Mouse (Mus musculus) thymus, postnatal 10 days (tissue): ENCODE data around the gene Tm6sf2.
"Not testable (repeated sequence)": the region's sequence is repeated elsewhere in the genome, so short reads cannot be mapped to it uniquely, and the experiment has no call there.

Experiments used
- DNase-seq, 2 experiments: peaks; one replicate each; pipeline ENCODE4 v3.0.0; 2021; ENCODE audit warnings: low spot score in 2 of 2

Tm6sf2 gene

GRCm38 (mm10) chr8:70072441-70073069 is at the start of gene Tm6sf2:
TSS of gene Tm6sf2 (plus strand) at chr8:70072924.
- DNase-seq = no peak

DNA sequence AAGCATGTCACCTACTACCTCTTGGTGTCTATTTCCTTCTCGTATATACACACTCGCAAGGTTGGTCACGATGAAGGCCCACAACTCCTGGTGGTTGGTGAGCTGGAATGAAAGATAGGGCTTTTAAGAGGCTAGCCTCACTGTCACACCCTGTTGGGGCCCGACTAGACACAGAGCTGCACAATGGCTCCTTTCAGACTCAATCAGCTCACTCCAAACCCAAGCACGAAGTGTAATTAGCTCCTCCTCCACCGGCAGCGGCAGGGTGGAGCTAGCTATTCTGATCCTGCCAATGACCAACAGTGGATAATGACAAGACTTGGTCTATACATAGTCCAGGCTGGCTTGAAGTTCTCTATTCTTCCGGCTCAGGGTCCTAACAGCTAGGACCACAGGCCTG is 49.1 kb upstream of the Tm6sf2 start:
- DNase-seq = no peak

DNA sequence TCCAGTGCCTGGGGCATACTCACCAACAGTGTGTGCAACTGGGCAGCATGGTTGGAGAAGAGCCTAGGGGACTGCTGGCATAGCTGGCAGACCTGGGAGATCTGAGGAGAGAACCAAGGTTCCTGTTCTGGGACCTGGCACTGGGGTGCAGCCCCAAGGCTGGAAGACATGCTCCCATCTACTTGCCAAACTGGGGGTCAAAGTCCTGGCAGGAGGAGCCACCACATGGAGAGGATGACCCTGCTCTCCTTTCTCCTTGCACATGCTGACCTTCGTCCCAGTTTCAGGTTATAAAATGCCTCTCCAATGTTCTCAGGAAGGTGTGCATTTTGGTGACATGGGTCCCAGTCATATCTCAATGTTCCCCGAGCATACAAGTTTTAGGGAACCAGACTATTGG is 46.6 kb upstream of the Tm6sf2 start:
- no peak for DNase-seq

DNA sequence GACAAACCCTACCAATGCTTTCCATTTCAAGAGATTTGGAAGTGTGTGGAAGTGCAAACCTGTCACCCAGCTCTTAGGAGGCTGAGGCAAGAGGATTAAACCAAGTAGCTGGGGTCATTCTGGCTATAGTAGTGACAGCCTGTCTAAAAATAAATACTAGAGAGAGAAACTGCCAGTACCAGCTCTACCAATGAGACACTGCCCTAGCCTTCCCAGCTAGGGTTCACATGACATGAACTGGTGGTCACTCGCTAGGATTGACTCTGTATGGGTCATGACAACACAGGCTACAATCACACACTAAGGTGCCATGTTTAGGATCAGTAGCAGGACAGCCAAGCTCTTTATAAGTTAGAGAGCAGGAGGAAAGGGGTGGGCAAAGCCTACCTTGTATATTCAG is 42.5 kb upstream of the Tm6sf2 start:
- no peak for DNase-seq

DNA sequence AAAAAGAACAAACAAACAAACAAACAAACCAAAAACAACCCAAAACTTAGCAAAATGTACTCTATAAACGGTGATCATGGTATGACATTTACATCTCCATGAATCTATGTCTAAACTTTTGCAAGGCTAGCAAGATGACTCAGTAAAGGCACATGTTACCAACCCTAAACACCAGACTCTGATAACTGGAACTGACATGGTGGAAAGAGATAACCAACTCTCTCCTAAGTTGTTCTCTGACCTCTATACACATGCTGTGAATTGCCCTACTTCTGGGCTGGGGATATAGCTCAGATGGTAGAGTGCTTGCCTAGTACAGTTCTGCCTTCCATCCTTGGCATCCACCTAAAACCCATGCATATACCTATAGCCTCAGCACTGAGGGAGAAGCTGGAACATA is 34.7 kb upstream of the Tm6sf2 start:
- no peak for DNase-seq

DNA sequence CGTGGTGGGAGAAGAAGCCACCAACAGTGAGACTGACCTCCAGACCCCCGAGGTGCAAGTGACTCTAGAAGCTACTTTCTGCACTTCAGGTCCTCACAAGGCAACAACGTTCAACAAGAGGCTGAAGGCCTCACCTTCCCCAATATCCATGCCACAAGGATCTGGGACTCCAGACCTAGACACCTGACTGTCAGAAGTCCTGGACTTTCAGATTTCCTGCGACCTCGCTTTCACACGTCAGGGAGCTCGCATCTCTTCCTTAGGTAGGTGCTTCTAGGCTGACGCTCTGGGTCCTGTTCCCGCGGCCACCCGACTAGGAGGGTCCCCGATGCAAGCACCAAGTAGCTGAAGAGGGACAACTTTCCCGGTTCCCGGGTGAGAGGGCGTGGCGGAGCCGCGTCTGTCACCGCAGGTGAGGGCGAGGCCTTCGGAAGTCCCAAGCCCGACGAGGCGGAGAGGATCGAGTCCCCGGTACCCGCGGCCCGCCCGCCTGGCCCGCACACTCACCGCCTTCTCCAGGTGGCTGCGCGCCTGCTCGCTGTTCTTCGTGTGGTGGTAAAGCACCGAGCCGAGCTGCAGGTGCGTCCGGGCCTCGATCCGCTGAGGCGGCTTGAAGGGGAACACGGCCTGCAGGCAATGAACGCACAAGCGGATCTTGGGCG is 30.7 kb upstream of the Tm6sf2 start:
- DNase-seq = peak; percentile 44 to 58

DNA sequence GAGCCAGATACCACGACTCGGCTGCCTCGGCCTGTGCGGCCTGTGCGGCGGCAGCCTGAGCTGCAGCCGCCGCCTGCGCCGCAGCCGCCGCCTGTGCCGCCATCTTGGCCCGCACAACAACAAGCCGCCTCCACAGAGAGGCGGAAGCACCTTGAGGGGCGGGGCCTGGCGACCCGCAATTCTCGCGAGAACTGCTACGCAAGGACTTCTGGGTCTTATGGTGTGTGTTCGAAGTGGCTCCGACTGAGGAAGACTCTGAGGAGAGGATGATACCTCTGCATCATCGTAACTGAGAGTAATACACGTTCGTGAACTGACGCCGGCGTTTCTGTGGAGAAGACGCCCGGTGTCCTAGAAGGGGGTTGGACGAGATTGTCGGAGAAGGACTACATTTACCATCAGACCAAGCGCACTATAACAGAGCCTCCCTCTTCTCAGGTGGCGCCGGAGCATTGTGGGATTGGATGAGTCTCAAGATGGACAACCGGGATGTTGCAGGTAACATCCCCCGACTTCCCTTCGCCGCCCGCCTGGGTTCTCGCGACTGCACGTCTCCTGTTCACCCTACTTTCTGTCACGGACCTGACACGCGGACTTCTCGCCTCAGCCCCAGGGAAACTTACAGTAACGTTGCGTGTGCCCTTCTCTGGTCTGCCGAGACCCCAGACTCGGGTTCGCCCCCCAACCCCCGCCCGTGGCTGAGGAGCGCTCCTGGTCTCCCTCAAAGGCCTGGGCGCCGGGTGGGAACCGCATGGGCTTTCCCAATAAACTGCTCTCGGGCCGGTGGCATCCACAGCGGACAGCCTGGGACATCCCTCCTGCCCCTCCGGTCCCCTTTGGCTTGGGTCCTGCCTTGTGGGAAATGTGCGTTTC is 29.9 kb upstream of the Tm6sf2 start, which contains the start of the genes Mau2 and Sugp1:
TSS of gene Mau2 (minus strand) at position 152 of the 873 bp plus-strand sequence.
TSS of gene Sugp1 (plus strand) at position 231 of the 873 bp plus-strand sequence.
- DNase-seq = peak; percentile 95 to 97

DNA sequence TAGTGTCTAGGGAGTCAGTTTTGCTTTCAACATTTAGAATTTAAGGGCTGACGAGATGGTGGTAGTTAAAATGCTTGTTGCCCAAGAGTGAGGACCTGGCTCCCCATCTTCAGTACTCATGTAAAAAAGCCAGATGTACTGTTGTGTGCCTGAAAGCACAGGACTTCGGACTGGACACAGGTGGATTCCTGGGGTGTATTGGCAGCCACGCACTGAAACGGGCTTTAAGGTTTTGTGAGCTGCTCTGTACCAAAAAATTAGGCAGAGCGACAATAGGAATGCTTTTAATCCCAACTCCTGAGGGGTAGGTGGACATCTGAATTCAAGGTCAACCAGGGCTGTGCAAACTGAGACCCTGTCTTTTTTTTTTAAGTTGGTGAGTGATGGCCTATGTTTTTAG is 28.7 kb upstream of the Tm6sf2 start:
- DNase-seq = no peak

DNA sequence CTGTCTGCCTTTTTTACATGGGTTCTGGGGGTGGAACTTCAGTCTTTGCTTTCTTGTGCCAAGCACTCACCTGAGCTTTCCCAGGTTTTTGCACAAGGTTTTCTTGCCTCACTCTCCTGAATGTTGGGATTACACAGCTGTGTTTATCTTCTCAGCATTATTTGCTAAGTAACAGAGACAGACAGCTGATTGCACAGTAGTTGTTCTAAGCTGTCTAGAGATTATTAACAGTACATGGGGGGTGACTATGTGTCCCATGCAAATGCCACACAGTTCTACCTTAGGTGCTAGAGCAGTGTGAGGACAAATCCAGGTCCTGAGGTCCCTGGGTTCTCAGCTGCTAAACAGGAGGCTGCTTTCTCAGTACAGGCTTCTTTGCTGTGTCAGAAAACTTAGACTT is 23.1 kb upstream of the Tm6sf2 start:
- no peak for DNase-seq

DNA sequence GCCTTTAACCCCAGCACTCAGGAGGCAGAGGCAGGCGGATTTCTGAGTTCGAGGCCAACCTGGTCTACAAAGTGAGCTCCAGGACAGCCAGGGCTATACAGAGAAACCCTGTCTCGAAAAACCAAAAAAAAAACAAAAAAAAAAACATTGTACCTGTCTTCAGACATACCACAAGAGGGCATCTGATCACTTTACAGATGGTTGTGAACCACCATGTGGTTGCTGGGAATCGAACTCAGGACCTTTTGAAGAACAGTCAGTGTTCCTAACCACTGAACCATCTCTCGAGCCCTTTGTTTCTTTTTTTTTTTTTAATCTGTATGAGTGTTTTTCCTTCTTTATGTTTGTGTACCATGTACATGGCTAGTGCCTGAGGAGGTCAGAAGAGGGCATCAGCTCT is 22.3 kb upstream of the Tm6sf2 start:
- not testable (repeated sequence) for DNase-seq

DNA sequence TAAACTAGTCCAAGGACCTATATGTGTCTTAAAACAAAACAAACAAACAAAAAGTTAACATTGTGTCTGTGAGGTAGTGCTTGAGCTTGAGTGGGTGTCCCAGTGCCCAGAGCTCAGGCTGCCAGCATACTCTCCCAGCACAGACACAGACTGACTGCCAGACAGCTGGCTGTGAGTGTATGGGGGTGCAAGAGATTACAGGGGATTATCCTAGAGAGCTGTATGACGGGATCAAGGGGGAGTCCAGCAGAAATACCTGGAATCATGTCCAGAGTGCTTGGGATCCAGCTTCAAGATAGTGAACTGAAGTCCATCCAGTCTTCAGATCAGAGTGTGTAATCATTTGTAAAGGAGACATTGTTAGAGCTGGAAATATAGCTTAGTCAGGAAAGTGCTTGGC is 15.0 kb upstream of the Tm6sf2 start:
- DNase-seq = no peak

DNA sequence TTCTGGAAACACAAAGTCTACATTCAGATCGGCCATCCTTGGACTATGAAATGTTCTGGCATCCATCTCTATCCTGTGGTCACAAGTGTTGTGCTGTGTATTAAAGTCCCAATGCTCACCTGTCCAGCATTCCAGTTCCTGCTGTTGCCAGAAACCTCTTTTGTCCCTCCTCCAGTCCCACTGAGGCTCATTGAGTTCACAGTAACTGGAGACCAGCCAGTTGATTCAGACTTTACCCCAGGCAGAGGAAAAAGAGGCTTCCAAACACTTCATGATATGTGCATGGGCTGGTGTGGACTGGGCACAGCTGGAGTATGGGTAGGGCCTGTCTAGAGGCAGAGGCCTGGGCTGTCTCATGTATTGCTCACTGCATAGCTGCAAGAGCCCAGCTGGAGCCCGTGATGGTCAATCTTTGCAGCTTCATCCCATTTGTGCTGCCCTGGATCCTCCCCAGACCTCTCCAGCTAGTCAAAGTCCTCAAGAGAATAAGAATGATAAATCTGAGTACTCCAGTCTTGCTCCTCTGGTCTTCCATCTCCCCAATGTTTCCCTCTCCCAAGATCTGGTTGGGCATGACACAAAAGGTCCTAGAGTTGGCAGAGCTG is 786 bp upstream of the Tm6sf2 start:
- no peak for DNase-seq

GRCm38 (mm10) chr8:70073120-70073519 is 396 bp downstream of the Tm6sf2 start:
- DNase-seq = no peak

GRCm38 (mm10) chr8:70073682-70074081 is 958 bp downstream of the Tm6sf2 start:
- no peak for DNase-seq

DNA sequence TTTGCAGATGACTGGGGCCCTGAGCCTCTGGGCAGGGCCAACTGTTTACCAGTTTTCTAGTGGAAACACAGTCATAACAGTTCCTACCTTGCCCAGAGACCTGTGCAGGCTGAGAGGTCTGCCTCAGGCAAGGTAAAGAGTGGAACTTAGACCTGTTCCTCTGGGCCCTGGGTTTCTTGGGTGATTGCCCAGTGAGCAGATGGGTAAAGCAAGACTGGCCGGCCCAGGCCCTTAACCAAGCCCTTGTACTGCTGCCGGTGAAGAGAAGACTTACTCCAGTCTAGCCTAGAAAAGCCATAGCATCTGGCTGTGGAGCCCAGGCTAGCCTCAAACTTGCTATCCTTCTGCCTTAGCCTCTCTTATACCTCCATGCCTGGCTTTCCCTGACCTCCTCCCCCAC is 9.3 kb downstream of the Tm6sf2 start:
- no peak for DNase-seq

GRCm38 (mm10) chr8:70083285-70083684 is 10.6 kb downstream of the Tm6sf2 start, which contains the start of gene Hapln4:
TSS of gene Hapln4 (plus strand) at chr8:70083457.
- DNase-seq = no peak

- no peak for DNase-seq
Measured at GRCm38 (mm10) chr8:70084191-70085065, 11.7 kb downstream of the Tm6sf2 start.

DNA sequence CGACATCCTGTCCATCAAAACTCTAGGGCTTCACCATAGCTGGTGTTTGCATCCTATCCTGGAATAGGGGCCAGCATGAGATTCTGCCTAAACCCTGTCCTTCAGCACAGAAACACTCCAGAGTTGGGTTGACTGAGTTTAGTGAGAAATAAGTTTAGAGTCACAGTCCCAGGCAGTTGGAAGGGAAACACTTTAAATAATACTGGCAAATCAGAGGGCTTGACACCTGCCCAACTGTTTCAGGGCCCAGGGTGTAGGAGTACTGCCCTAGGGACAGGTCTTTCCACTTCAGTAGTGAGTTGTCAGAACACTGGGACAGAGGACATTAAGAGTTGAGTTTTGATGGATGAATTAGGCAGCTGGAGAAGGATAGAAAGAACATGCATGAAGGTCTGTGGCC is 13.4 kb downstream of the Tm6sf2 start:
- no peak for DNase-seq

DNA sequence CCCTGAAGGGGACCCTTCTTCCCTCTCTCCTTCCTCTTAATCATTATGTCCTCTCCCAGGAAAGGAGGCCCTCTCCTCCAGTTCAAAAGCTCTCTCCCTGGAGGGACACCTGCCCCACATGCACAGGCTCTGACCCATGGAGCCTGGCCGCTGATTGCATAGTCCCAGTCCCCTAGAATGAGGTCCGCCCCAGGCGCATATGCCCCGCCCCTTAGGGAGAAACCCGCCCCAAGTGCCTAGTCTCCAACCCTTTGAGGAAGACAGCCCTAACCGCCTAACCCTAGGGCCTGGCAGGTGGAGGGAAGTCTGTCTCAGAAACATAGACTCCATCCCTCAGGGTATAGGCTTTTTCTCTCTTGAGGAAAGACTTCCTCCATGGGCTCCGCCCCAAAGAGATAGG is 14.5 kb downstream of the Tm6sf2 start:
- DNase-seq = no peak

DNA sequence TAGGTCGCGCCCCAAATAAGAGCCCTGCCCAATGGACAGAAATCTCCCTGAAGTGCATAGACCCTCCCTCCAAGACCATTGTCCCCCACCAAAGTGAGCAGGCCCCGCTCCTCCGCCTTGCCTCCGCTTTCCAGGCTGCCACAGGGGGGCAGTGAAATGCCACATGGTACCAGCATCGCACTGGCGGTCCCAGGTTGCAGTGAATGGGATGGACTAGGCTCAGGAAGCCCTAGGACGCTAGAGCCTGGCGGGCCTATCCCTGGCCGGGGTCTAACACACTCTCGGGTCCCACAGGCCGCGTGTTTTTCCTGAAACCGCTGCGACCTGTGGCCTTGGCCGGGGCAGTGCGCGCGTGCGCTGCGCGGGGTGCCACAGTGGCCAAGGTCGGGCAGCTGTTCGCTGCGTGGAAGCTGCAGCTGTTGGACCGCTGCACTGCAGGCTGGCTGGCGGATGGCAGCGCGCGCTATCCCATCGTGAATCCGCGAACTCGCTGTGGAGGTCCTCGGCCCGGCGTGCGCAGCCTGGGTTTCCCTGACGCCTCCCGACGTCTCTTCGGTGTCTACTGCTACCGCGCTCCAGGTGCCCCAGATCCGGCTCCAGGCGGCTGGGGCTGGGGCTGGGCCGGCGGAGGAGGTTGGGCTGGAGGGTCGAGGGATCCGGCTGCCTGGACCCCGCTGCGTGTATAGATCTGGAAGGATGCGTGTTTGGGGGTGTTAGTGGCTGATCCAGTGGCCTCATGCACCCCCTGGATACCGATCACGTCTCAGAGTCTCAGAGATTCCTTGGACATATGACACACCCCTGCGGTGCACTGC is 15.3 kb downstream of the Tm6sf2 start:
- DNase-seq = no peak
